Mouse (Mus musculus) limb, embryonic 14.5 days (tissue): ENCODE data around the gene Gm21958. TPM values are rescaled to one million over a fixed set of nuclear protein-coding genes. Genes with fewer than 3 reads are reported as not detected.

ENCODE experiments used
- ATAC-seq: fragments of 200-750 bp; cut with Nextera tagmentation; 2 replicates; pipeline ENCODE4 v1.8.0; 2017; ENCODE audit warnings: low read depth, moderate number of reproducible peaks, moderate TSS enrichment; ENCODE audit not compliant: low FRiP score
- DNase-seq: peaks from one replicate; pipeline ENCODE4 v3.0.0-alpha.2; 2015; ENCODE audit warnings: low spot score
- H3K27ac ChIP-seq: fragments of 300-500 bp; sonication (generic); replicated peaks from 2 replicates; pipeline ENCODE4 v1.5.1; 2014; ENCODE audit warnings: low read depth, mild to moderate bottlenecking, low read length, moderate library complexity, mixed read lengths
- H3K27me3 ChIP-seq: fragments of 300-500 bp; sonication (generic); 2 replicates; pipeline ENCODE4 v1.6.1; 2014; ENCODE audit warnings: low read length, mixed read lengths; ENCODE audit not compliant: control insufficient read depth, insufficient read depth
- H3K36me3 ChIP-seq: fragments of 300-500 bp; sonication (generic); 2 replicates; pipeline ENCODE4 v1.6.1; 2014; ENCODE audit warnings: mild to moderate bottlenecking, low read length, moderate library complexity, mixed read lengths; ENCODE audit not compliant: control insufficient read depth, insufficient read depth
- H3K4me1 ChIP-seq: fragments of 300-500 bp; sonication (generic); 2 replicates; pipeline ENCODE4 v1.6.1; 2014; ENCODE audit warnings: antibody characterized with exemption, low read length, mixed read lengths; ENCODE audit not compliant: control insufficient read depth, insufficient read depth
- H3K4me2 ChIP-seq: fragments of 300-500 bp; sonication (generic); replicated peaks from 2 replicates; pipeline ENCODE4 v1.6.1; 2014; ENCODE audit warnings: low read depth, mild to moderate bottlenecking, low read length, moderate library complexity; ENCODE audit not compliant: severe bottlenecking
- H3K4me3 ChIP-seq: fragments of 300-500 bp; sonication (generic); replicated peaks from 2 replicates; pipeline ENCODE4 v1.5.1; 2014; ENCODE audit warnings: low read length
- H3K9ac ChIP-seq: fragments of 300-500 bp; sonication (generic); 2 replicates; pipeline ENCODE4 v1.6.1; 2014; ENCODE audit warnings: mild to moderate bottlenecking, low read depth, low read length, moderate library complexity; ENCODE audit not compliant: severe bottlenecking
- H3K9me3 ChIP-seq: fragments of 300-500 bp; sonication (generic); 2 replicates; pipeline ENCODE4 v1.6.1; 2016; ENCODE audit warnings: low read length; ENCODE audit not compliant: control insufficient read depth
- POLR2A ChIP-seq: fragments of 200-500 bp; IDR thresholded peaks from 2 replicates; pipeline ENCODE4 v1.8.0; 2012; ENCODE audit warnings: inconsistent platforms, mild to moderate bottlenecking, moderate library complexity, borderline replicate concordance; ENCODE audit not compliant: insufficient read depth, insufficient read length; ENCODE audit errors: extremely low read depth
- WGBS: fragments of 180-500 bp; shearing (Covaris S2); extraction: QIAGEN DNeasy Blood & Tissue Kit; methylation state at CpG from one replicate; pipeline ENCODE4 v1.1.7; 2014; 5-methylcytosine and 5-hydroxymethylcytosine counted together
- polyA plus RNA-seq, 2 experiments: library from polyadenylated mRNA; depleted of rRNA in 1 of 2; stranded (reverse) in 1 of 2; unstranded in 1 of 2; fragments of >200 nt; fragmentation: Nextera tagmentation in 1 of 2; extraction: Ambion mirVana in 1 of 2; gene quantifications; 2 replicates each; pipeline versions ENCODE4 v1.2.1 to v1.2.3; 2012 to 2014

The Gm21958 gene
- polyA plus RNA-seq, 2 experiments, result not detected

- Histone ChIP-seq H3K4me3 (no peak overlapping the region), H3K27me3 (no peaks in the 10 kb centered on the region), H3K36me3 (no peaks in the 10 kb centered on the region), H3K27ac (no peak overlapping the region), H3K9ac (no peak overlapping the region), H3K4me1 (peaks cover 3% of the 10 kb centered on the region; the same call in 1 of the 2 replicates), H3K4me2 (no peak overlapping the region), H3K9me3 (no peaks in the 10 kb centered on the region)
- TF ChIP-seq POLR2A, result no peak
- ATAC-seq (no peak), DNase-seq (no peak)
- 87% methylated on average over 6 of the region's 6 CpGs for WGBS
These were observed 44.6 kb downstream of the Gm21958 start for GRCm38 (mm10) chr3:54669559-54669958.

DNA sequence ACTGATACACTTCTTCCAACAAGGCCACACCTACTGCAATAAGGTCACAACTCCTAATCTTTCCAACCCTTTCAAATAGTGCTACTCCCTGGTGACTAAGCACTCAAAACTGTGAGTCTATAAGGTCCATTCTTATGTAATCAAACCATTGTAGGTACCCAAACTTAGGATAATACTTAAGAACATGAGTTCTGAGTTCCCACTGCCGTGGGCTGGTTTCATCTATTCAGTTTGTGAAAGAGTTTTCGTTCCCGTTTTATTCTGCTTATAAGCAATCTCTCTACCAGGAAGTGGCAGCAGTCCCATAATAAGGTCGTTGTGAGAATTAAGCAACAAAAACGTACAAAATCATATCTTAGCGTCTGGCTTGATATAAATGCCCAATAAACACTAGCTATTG, 45.4 kb downstream of the Gm21958 start:
- H3K4me2 ChIP-seq, result no peak overlapping the region
- no peaks in the 10 kb centered on the region for H3K36me3 ChIP-seq
- WGBS, result 80% methylated on average over 6 of the region's 6 CpGs
- H3K4me3 ChIP-seq, result no peak overlapping the region
- no peak overlapping the region for H3K27ac ChIP-seq
- H3K4me1 ChIP-seq, result peaks cover 3% of the 10 kb centered on the region; the same call in 1 of the 2 replicates
- ATAC-seq, result no peak
- H3K27me3 ChIP-seq, result no peaks in the 10 kb centered on the region
- TF ChIP-seq POLR2A, result no peak
- no peaks in the 10 kb centered on the region for H3K9me3 ChIP-seq
- H3K9ac ChIP-seq, result no peak overlapping the region
- no peak for DNase-seq

DNA sequence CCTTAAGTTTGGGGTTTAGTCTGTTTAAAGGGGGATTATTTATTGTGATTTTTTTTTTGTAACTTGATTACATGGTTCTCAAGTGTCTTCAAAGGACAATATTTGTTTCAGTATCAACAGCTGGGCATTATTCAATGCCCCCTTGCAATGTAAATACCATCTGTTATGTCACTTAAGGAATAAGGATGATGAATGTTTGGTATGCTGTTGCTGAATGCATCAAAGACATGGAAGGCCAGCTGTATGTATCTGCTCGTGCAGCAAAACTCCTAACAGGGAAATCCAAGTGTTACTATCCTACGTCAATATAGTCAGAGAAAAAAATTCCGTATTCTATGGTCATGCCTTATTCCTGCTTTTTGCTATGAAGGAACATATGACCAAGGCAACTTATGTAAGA, 46.0 kb downstream of the Gm21958 start:
- 71% methylated on average over 3 of the region's 3 CpGs for WGBS
- no peaks in the 10 kb centered on the region for H3K27me3 ChIP-seq
- H3K4me2 ChIP-seq, result no peak overlapping the region
- H3K4me1 ChIP-seq, result no peaks in the 10 kb centered on the region; the same call in 1 of the 2 replicates
- H3K9ac ChIP-seq, result no peak overlapping the region
- H3K4me3 ChIP-seq, result no peak overlapping the region
- TF ChIP-seq POLR2A, result no peak
- ATAC-seq (peak; percentile 66; the same call in 1 of the 2 replicates), DNase-seq (no peak)
- no peak overlapping the region for H3K27ac ChIP-seq
- no peaks in the 10 kb centered on the region for H3K9me3 ChIP-seq
- no peaks in the 10 kb centered on the region for H3K36me3 ChIP-seq

Other genes with a start within 250 kb of the Gm21958 start
- gene Supt20, start 21.5 kb downstream of the Gm21958 start, polyA plus RNA-seq (2012; rRNA removed), result 146 and 155 TPM in 2 replicates
- 110 and 116 TPM in 2 replicates for gene Supt20, start 21.5 kb downstream of the Gm21958 start, polyA plus RNA-seq (2014; fragmentation: Nextera tagmentation; extraction: Ambion mirVana)
- 111 and 130 TPM in 2 replicates for gene Exosc8, start 21.0 kb upstream of the Gm21958 start, polyA plus RNA-seq (2012; rRNA removed)
- gene Exosc8, start 21.0 kb upstream of the Gm21958 start, polyA plus RNA-seq (2014; fragmentation: Nextera tagmentation; extraction: Ambion mirVana), result 109 and 119 TPM in 2 replicates
- 33.7 and 43.0 TPM in 2 replicates for gene Alg5, start 21.2 kb upstream of the Gm21958 start, polyA plus RNA-seq (2012; rRNA removed)
- 63.8 and 67.5 TPM in 2 replicates for gene Alg5, start 21.2 kb upstream of the Gm21958 start, polyA plus RNA-seq (2014; fragmentation: Nextera tagmentation; extraction: Ambion mirVana)
- 3.6 and 5.0 TPM in 2 replicates for gene Smad9, start 41.2 kb upstream of the Gm21958 start, polyA plus RNA-seq (2012; rRNA removed)
- gene Smad9, start 41.2 kb upstream of the Gm21958 start, polyA plus RNA-seq (2014; fragmentation: Nextera tagmentation; extraction: Ambion mirVana), result 1.2 and 1.7 TPM in 2 replicates
- gene Rfxap, start 93.4 kb upstream of the Gm21958 start, polyA plus RNA-seq (2012; rRNA removed), result 32.3 and 43.1 TPM in 2 replicates
- 48.7 and 54.9 TPM in 2 replicates for gene Rfxap, start 93.4 kb upstream of the Gm21958 start, polyA plus RNA-seq (2014; fragmentation: Nextera tagmentation; extraction: Ambion mirVana)
- 0.53 and 0.65 TPM in 2 replicates for gene Sertm1, start 201.5 kb upstream of the Gm21958 start, polyA plus RNA-seq (2012; rRNA removed)
- gene Sertm1, start 201.5 kb upstream of the Gm21958 start, polyA plus RNA-seq (2014; fragmentation: Nextera tagmentation; extraction: Ambion mirVana), result 0.08 and 0.21 TPM in 2 replicates